Mouse (Mus musculus): ENCODE data around the gene Spi1. TPM values are rescaled to one million over a fixed set of nuclear protein-coding genes. Genes with fewer than 3 reads are reported as not detected.

Spi1 gene
- polyA plus RNA-seq, 1 experiment from 2014 or later = 3.3 TPM

- H3K27ac ChIP-seq = peak within 1 kb of the TSS; percentile 85
- peaks cover 27% of the 10 kb centered on the region for H3K4me1 ChIP-seq
- H3K4me2 ChIP-seq = peak within 1 kb of the TSS; percentile 85
- H3K4me3 ChIP-seq = peak within 1 kb of the TSS; percentile 92
- H3K36me3 ChIP-seq (replicated peaks) = no peaks in the 10 kb centered on the region
- H3K27me3 ChIP-seq (replicated peaks) = no peaks in the 10 kb centered on the region
- H3K9me3 ChIP-seq = no peaks in the 10 kb centered on the region
- peak; percentile 97 for ATAC-seq (replicated peaks)
- WGBS = under 1% methylated on average over 69 of the region's 69 CpGs
- peak within 1 kb of the TSS; percentile 87 for H3K9ac ChIP-seq
Measured at GRCm38 (mm10) chr2:91070076-91070800, 12.0 kb upstream of the Spi1 start, which contains the start of gene Slc39a13. Gene Slc39a13 (minus strand): TSS chr2:91070417.

- 90% methylated on average over 10 of the region's 10 CpGs for WGBS
- no peak for ATAC-seq (replicated peaks)
Measured at GRCm38 (mm10) chr2:91071059-91071458, 11.1 kb upstream of the Spi1 start.

GRCm38 (mm10) chr2:91072092-91072491, 10.1 kb upstream of the Spi1 start:
- no peak overlapping the region for H3K4me2 ChIP-seq
- H3K4me3 ChIP-seq = no peak overlapping the region
- no peaks in the 10 kb centered on the region for H3K27me3 ChIP-seq (replicated peaks)
- H3K4me1 ChIP-seq = peaks cover 27% of the 10 kb centered on the region
- H3K27ac ChIP-seq = no peak overlapping the region
- no peak for ATAC-seq (replicated peaks)
- 55% methylated on average over 1 of the region's 1 CpGs for WGBS
- H3K36me3 ChIP-seq (replicated peaks) = no peaks in the 10 kb centered on the region
- H3K9ac ChIP-seq = no peak overlapping the region
- no peaks in the 10 kb centered on the region for H3K9me3 ChIP-seq

More at GRCm38 (mm10) chr2:91071059-91071458, 11.1 kb upstream of the Spi1 start:
- Histone ChIP-seq H3K27ac (peak overlapping the region; percentile 85), H3K4me1 (peaks cover 27% of the 10 kb centered on the region), H3K36me3 (replicated peaks) (no peaks in the 10 kb centered on the region), H3K9ac (peak overlapping the region; percentile 87), H3K27me3 (replicated peaks) (no peaks in the 10 kb centered on the region), H3K4me3 (peak overlapping the region; percentile 92), H3K9me3 (no peaks in the 10 kb centered on the region), H3K4me2 (peak overlapping the region; percentile 85)

- Histone ChIP-seq H3K4me2 (peak overlapping the region; percentile 74), H3K9ac (peak overlapping the region; percentile 41), H3K27ac (no peak overlapping the region), H3K4me3 (peak overlapping the region; percentile 39), H3K9me3 (no peaks in the 10 kb centered on the region), H3K4me1 (peaks cover 6% of the 10 kb centered on the region), H3K36me3 (replicated peaks) (no peaks in the 10 kb centered on the region), H3K27me3 (replicated peaks) (no peaks in the 10 kb centered on the region)
- WGBS = 14% methylated on average over 12 of the region's 12 CpGs
- ATAC-seq (replicated peaks) = peak; percentile 53
Measured at GRCm38 (mm10) chr2:91077957-91078313, 4.3 kb upstream of the Spi1 start.

GRCm38 (mm10) chr2:91078314-91079025, 3.7 kb upstream of the Spi1 start:
- Histone ChIP-seq H3K9me3 (no peaks in the 10 kb centered on the region), H3K9ac (peak overlapping the region; percentile 41), H3K4me3 (peak overlapping the region; percentile 39), H3K27ac (peak overlapping the region; percentile 3; the same call in 1 of the 2 replicates), H3K36me3 (replicated peaks) (no peaks in the 10 kb centered on the region), H3K4me1 (peaks cover 6% of the 10 kb centered on the region), H3K4me2 (peak overlapping the region; percentile 74), H3K27me3 (replicated peaks) (no peaks in the 10 kb centered on the region)
- peak; percentile 84 for ATAC-seq (replicated peaks)
- WGBS = under 1% methylated on average over 32 of the region's 36 CpGs

- no peaks in the 10 kb centered on the region for H3K36me3 ChIP-seq (replicated peaks)
- peaks cover 6% of the 10 kb centered on the region for H3K4me1 ChIP-seq
- no peaks in the 10 kb centered on the region for H3K27me3 ChIP-seq (replicated peaks)
- H3K4me3 ChIP-seq = peak overlapping the region; percentile 39
- 28% methylated on average over 5 of the region's 5 CpGs for WGBS
- peak overlapping the region; percentile 41 for H3K9ac ChIP-seq
- peak overlapping the region; percentile 3; the same call in 1 of the 2 replicates for H3K27ac ChIP-seq
- H3K9me3 ChIP-seq = no peaks in the 10 kb centered on the region
- H3K4me2 ChIP-seq = peak overlapping the region; percentile 74
- ATAC-seq (replicated peaks) = 0 out of 2 replicates have a peak, but pooled peaks have one; percentile 5
Measured at GRCm38 (mm10) chr2:91079026-91079384, 3.2 kb upstream of the Spi1 start.

GRCm38 (mm10) chr2:91080784-91081513, 1.2 kb upstream of the Spi1 start:
- Histone ChIP-seq H3K9me3 (no peaks in the 10 kb centered on the region), H3K4me2 (no peak overlapping the region), H3K9ac (no peak overlapping the region), H3K4me1 (peaks cover 6% of the 10 kb centered on the region), H3K4me3 (no peak overlapping the region), H3K27ac (no peak overlapping the region), H3K27me3 (replicated peaks) (no peaks in the 10 kb centered on the region), H3K36me3 (replicated peaks) (no peaks in the 10 kb centered on the region)
- ATAC-seq (replicated peaks) = no peak
- 75% methylated on average over 8 of the region's 8 CpGs for WGBS

- Histone ChIP-seq H3K9ac (no peak overlapping the region), H3K4me2 (no peak overlapping the region), H3K36me3 (replicated peaks) (no peaks in the 10 kb centered on the region), H3K27ac (no peak overlapping the region), H3K27me3 (replicated peaks) (no peaks in the 10 kb centered on the region), H3K9me3 (no peaks in the 10 kb centered on the region), H3K4me1 (peaks cover 6% of the 10 kb centered on the region), H3K4me3 (no peak overlapping the region)
- ATAC-seq (replicated peaks) = no peak
- 73% methylated on average over 11 of the region's 11 CpGs for WGBS
Measured at GRCm38 (mm10) chr2:91082844-91083243, 654 bp downstream of the Spi1 start.

GRCm38 (mm10) chr2:91083366-91083940, 1.3 kb downstream of the Spi1 start:
- ATAC-seq (replicated peaks) = no peak
- H3K36me3 ChIP-seq (replicated peaks) = no peaks in the 10 kb centered on the region

GRCm38 (mm10) chr2:91084179-91084820, 2.1 kb downstream of the Spi1 start:
- no peaks in the 10 kb centered on the region for H3K36me3 ChIP-seq (replicated peaks)
- no peak overlapping the region for H3K4me2 ChIP-seq
- no peak overlapping the region for H3K9ac ChIP-seq
- H3K27me3 ChIP-seq (replicated peaks) = no peaks in the 10 kb centered on the region
- H3K27ac ChIP-seq = no peak overlapping the region
- H3K4me1 ChIP-seq = no peaks in the 10 kb centered on the region
- ATAC-seq (replicated peaks) = no peak
- no peak overlapping the region for H3K4me3 ChIP-seq
- H3K9me3 ChIP-seq = no peaks in the 10 kb centered on the region
- WGBS = 83% methylated on average over 15 of the region's 15 CpGs

More at GRCm38 (mm10) chr2:91083366-91083940, 1.3 kb downstream of the Spi1 start:
- Histone ChIP-seq H3K4me3 (no peak overlapping the region), H3K9me3 (no peaks in the 10 kb centered on the region), H3K27me3 (replicated peaks) (no peaks in the 10 kb centered on the region), H3K27ac (no peak overlapping the region), H3K4me1 (peaks cover 6% of the 10 kb centered on the region), H3K9ac (no peak overlapping the region), H3K4me2 (no peak overlapping the region)
- WGBS = 43% methylated on average over 1 of the region's 1 CpGs

- WGBS = 87% methylated on average over 14 of the region's 14 CpGs
- Histone ChIP-seq H3K9me3 (no peaks in the 10 kb centered on the region), H3K4me1 (no peaks in the 10 kb centered on the region), H3K36me3 (replicated peaks) (no peaks in the 10 kb centered on the region), H3K27ac (no peak overlapping the region), H3K27me3 (replicated peaks) (no peaks in the 10 kb centered on the region), H3K4me3 (no peak overlapping the region), H3K9ac (no peak overlapping the region), H3K4me2 (no peak overlapping the region)
- no peak for ATAC-seq (replicated peaks)
Measured at GRCm38 (mm10) chr2:91085494-91086391, 3.6 kb downstream of the Spi1 start.
